Mouse (Mus musculus): ENCODE results near the gene Coro2b.

DNA sequence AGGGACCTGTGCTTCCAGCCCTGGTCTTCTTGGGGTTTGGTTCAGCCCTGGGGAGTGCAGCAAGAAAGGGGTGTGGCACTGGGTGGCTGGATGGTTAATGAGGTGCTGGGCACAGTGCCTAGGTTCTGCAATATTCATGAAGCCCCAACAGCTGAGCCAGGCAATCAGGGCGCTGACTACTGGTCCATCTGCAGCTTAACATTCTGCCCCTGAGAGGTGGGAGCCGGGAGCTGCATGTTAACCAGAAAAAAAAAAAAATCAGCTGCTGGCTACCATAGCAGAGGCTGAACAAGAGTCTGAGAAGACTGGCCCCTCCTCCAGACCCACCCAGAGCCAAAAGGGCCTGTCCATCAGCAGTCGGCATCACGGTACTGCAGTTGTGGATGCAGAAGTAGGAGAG lies 52.7 kb downstream of the Coro2b start:
- TF ChIP-seq FLI1 (IDR thresholded peaks at IDR 0.05; ENCODE audit: low read length) (no peak), GATA1 (IDR thresholded peaks at IDR 0.05; ENCODE audit: borderline replicate concordance, low read length) (no peak)

Data from megakaryocyte, embryonic 14.5 days (primary cell).